Mouse (Mus musculus) spleen, adult 2 months (tissue): Measurements from ENCODE around the gene Iqgap1. TPM values are rescaled to one million over a fixed set of nuclear protein-coding genes. Genes with fewer than 3 reads are reported as not detected.
A peak's percentile ranks its signal among the peaks of the same experiment; 100 is the strongest.

ENCODE experiments used
- DNase-seq, 2 experiments: peaks; one replicate each; pipeline versions ENCODE4 v3.0.0 to v3.0.0-alpha.2; 2012 to 2021; ENCODE audit warnings: low spot score in 2 of 2, low read depth in 1 of 2
- H3K27ac ChIP-seq: fragments of 200-500 bp; 2 replicates; pipeline ENCODE4 v1.5.1; 2012; ENCODE audit warnings: low read length, inconsistent platforms; ENCODE audit not compliant: insufficient read depth
- H3K27me3 ChIP-seq: fragments of 200-500 bp; 2 replicates; pipeline ENCODE4 v1.6.1; 2012; ENCODE audit warnings: mild to moderate bottlenecking, moderate library complexity, low read length, inconsistent platforms; ENCODE audit not compliant: control insufficient read depth, insufficient read depth
- H3K36me3 ChIP-seq: fragments of 200-500 bp; 2 replicates; pipeline ENCODE4 v1.6.1; 2012; ENCODE audit warnings: mild to moderate bottlenecking, low read length, inconsistent platforms; ENCODE audit not compliant: control insufficient read depth, insufficient read depth
- H3K4me1 ChIP-seq: fragments of 200-500 bp; 2 replicates; pipeline ENCODE4 v1.6.1; 2011; ENCODE audit warnings: inconsistent platforms; ENCODE audit not compliant: control insufficient read depth, insufficient read depth, insufficient read length
- H3K4me3 ChIP-seq: fragments of 200-500 bp; 2 replicates; pipeline ENCODE4 v1.5.1; 2011; ENCODE audit warnings: mild to moderate bottlenecking, inconsistent platforms; ENCODE audit not compliant: insufficient read depth, insufficient read length; ENCODE audit errors: extremely low read depth
- CTCF ChIP-seq: fragments of 200-500 bp; IDR thresholded peaks from 2 replicates; pipeline ENCODE4 v1.5.1; 2011; ENCODE audit warnings: mild to moderate bottlenecking, inconsistent platforms; ENCODE audit not compliant: insufficient read depth, insufficient read length, insufficient replicate concordance; ENCODE audit errors: extremely low read depth
- POLR2A ChIP-seq: fragments of 200-500 bp; IDR thresholded peaks from 2 replicates; pipeline ENCODE4 v1.6.1; 2011; ENCODE audit warnings: low read depth, low read length, inconsistent platforms
- WGBS: fragments of 180-500 bp; shearing (Covaris S2); methylation state at CpG from one replicate; pipeline ENCODE4 v1.1.7; 2018; 5-methylcytosine and 5-hydroxymethylcytosine counted together
- polyA plus RNA-seq: library from polyadenylated mRNA; depleted of rRNA; stranded (reverse); fragments of >200 nt; gene quantifications from 2 replicates; pipeline ENCODE4 v1.2.3, GENCODE M21; 2012

The Iqgap1 gene
- polyA plus RNA-seq, 1 experiment, result 55.9 TPM

- peaks cover 69% of the 10 kb centered on the region for H3K36me3 ChIP-seq
- no peak overlapping the region for H3K4me3 ChIP-seq
- H3K27me3 ChIP-seq, result no peaks in the 10 kb centered on the region
- TF ChIP-seq CTCF (no peak), POLR2A (no peak)
- 89% methylated on average over 5 of the region's 5 CpGs for WGBS
- no peaks in the 10 kb centered on the region for H3K4me1 ChIP-seq
- DNase-seq, result no peak
- H3K27ac ChIP-seq, result no peak overlapping the region
Observed at GRCm38 (mm10) chr7:80746166-80746761, 79.5 kb downstream of the Iqgap1 start.

- peaks cover 65% of the 10 kb centered on the region for H3K36me3 ChIP-seq
- WGBS, result 77% methylated on average over 3 of the region's 3 CpGs
Observed at GRCm38 (mm10) chr7:80745746-80746145, 80.0 kb downstream of the Iqgap1 start.

GRCm38 (mm10) chr7:80745250-80745649 is 80.5 kb downstream of the Iqgap1 start:
- no peak for DNase-seq
- Histone ChIP-seq H3K4me3 (no peak overlapping the region), H3K36me3 (peaks cover 63% of the 10 kb centered on the region), H3K27me3 (no peaks in the 10 kb centered on the region), H3K4me1 (no peaks in the 10 kb centered on the region), H3K27ac (no peak overlapping the region)
- no peak for TF ChIP-seq POLR2A
- no peak for TF ChIP-seq CTCF
- WGBS, result 91% methylated on average over 9 of the region's 9 CpGs

More at GRCm38 (mm10) chr7:80745746-80746145, 80.0 kb downstream of the Iqgap1 start:
- Histone ChIP-seq H3K27me3 (no peaks in the 10 kb centered on the region), H3K4me3 (no peak overlapping the region), H3K27ac (no peak overlapping the region), H3K4me1 (no peaks in the 10 kb centered on the region)
- DNase-seq, result no peak
- TF ChIP-seq POLR2A, result no peak
- TF ChIP-seq CTCF, result no peak

- Histone ChIP-seq H3K27ac (no peak overlapping the region), H3K4me3 (no peak overlapping the region), H3K4me1 (no peaks in the 10 kb centered on the region), H3K27me3 (no peaks in the 10 kb centered on the region), H3K36me3 (peaks cover 65% of the 10 kb centered on the region)
- DNase-seq, result no peak
- TF ChIP-seq POLR2A, result no peak
- no peak for TF ChIP-seq CTCF
- WGBS, result 91% methylated on average over 9 of the region's 9 CpGs
Observed at GRCm38 (mm10) chr7:80743920-80744630, 81.7 kb downstream of the Iqgap1 start.

GRCm38 (mm10) chr7:80742671-80743070 is 83.1 kb downstream of the Iqgap1 start:
- Histone ChIP-seq H3K27me3 (no peaks in the 10 kb centered on the region), H3K4me1 (no peaks in the 10 kb centered on the region), H3K27ac (no peak overlapping the region), H3K36me3 (peaks cover 66% of the 10 kb centered on the region), H3K4me3 (no peak overlapping the region)
- TF ChIP-seq POLR2A, result no peak
- TF ChIP-seq CTCF, result no peak
- DNase-seq, result no peak
- WGBS, result 85% methylated on average over 3 of the region's 3 CpGs

- peak; percentile 26 to 65 for DNase-seq
- peak; percentile 67; the same call in 1 of the 2 replicates for TF ChIP-seq CTCF
- TF ChIP-seq POLR2A, result no peak
- H3K4me3 ChIP-seq, result no peak overlapping the region
- no peaks in the 10 kb centered on the region for H3K4me1 ChIP-seq
- no peaks in the 10 kb centered on the region for H3K27me3 ChIP-seq
- H3K27ac ChIP-seq, result no peak overlapping the region
- WGBS, result 43% methylated on average over 7 of the region's 7 CpGs
- H3K36me3 ChIP-seq, result peaks cover 60% of the 10 kb centered on the region
Observed at GRCm38 (mm10) chr7:80740954-80741353, 84.8 kb downstream of the Iqgap1 start.

- peaks cover 63% of the 10 kb centered on the region for H3K36me3 ChIP-seq
- no peak overlapping the region for H3K4me3 ChIP-seq
- WGBS, result 42% methylated on average over 10 of the region's 10 CpGs
- TF ChIP-seq POLR2A (no peak), CTCF (no peak)
- no peaks in the 10 kb centered on the region for H3K27me3 ChIP-seq
- H3K27ac ChIP-seq, result no peak overlapping the region
- DNase-seq, result no peak
- H3K4me1 ChIP-seq, result no peaks in the 10 kb centered on the region
Observed at GRCm38 (mm10) chr7:80736199-80736598, 89.6 kb downstream of the Iqgap1 start.
